Mouse (Mus musculus): ENCODE data around the gene Rad50.
A peak's percentile ranks its signal among the peaks of the same experiment; 100 is the strongest.

Gene Rad50

GRCm38 (mm10) chr11:53633644-53634043, 73.5 kb downstream of the Rad50 start:
- no peak for DNase-seq (ENCODE audit: low spot score in 2 of 2)

GRCm38 (mm10) chr11:53632122-53632733, 74.9 kb downstream of the Rad50 start:
- no peak for DNase-seq (ENCODE audit: low spot score in 2 of 2)

- DNase-seq (ENCODE audit: low spot score in 2 of 2): peak; percentile 36 to 66
These were observed 79.3 kb downstream of the Rad50 start for GRCm38 (mm10) chr11:53627859-53628258.

GRCm38 (mm10) chr11:53626802-53627373, 80.2 kb downstream of the Rad50 start:
- no peak for DNase-seq (ENCODE audit: low spot score in 2 of 2)

- DNase-seq (ENCODE audit: low spot score in 2 of 2): no peak
These were observed 83.0 kb downstream of the Rad50 start for GRCm38 (mm10) chr11:53624124-53624523.

GRCm38 (mm10) chr11:53623573-53623972, 83.5 kb downstream of the Rad50 start:
- DNase-seq (ENCODE audit: low spot score in 2 of 2): no peak

GRCm38 (mm10) chr11:53622440-53622806, 84.7 kb downstream of the Rad50 start:
- DNase-seq (ENCODE audit: low spot score in 2 of 2): no peak

- no peak for DNase-seq (ENCODE audit: low spot score in 2 of 2)
These were observed 85.3 kb downstream of the Rad50 start for GRCm38 (mm10) chr11:53621582-53622439.

GRCm38 (mm10) chr11:53620094-53620493, 87.0 kb downstream of the Rad50 start:
- no peak for DNase-seq (ENCODE audit: low spot score in 2 of 2)

- DNase-seq (ENCODE audit: low spot score in 2 of 2): no peak
These were observed 87.7 kb downstream of the Rad50 start for GRCm38 (mm10) chr11:53619428-53619827.

- DNase-seq (ENCODE audit: low spot score in 2 of 2): no peak
These were observed 88.4 kb downstream of the Rad50 start, which contains the start of gene Il4 for GRCm38 (mm10) chr11:53618619-53619198. Gene Il4 (minus strand): TSS chr11:53618669.

GRCm38 (mm10) chr11:53617562-53618109, 89.5 kb downstream of the Rad50 start:
- no peak for DNase-seq (ENCODE audit: low spot score in 2 of 2)

- DNase-seq (ENCODE audit: low spot score in 2 of 2): no peak
These were observed 90.2 kb downstream of the Rad50 start for GRCm38 (mm10) chr11:53616748-53617558.

GRCm38 (mm10) chr11:53615575-53615974, 91.5 kb downstream of the Rad50 start:
- no peak for DNase-seq (ENCODE audit: low spot score in 2 of 2)

GRCm38 (mm10) chr11:53615172-53615571, 91.9 kb downstream of the Rad50 start:
- DNase-seq (ENCODE audit: low spot score in 2 of 2): no peak

GRCm38 (mm10) chr11:53609672-53610071, 97.4 kb downstream of the Rad50 start:
- DNase-seq (ENCODE audit: low spot score in 2 of 2): no peak

GRCm38 (mm10) chr11:53609231-53609630, 97.9 kb downstream of the Rad50 start:
- no peak for DNase-seq (ENCODE audit: low spot score in 2 of 2)

- no peak for DNase-seq (ENCODE audit: low spot score in 2 of 2)
These were observed 101.5 kb downstream of the Rad50 start for GRCm38 (mm10) chr11:53605609-53606008.

- no peak for DNase-seq (ENCODE audit: low spot score in 2 of 2)
These were observed 102.1 kb downstream of the Rad50 start for GRCm38 (mm10) chr11:53604983-53605382.
